Mouse (Mus musculus) forebrain, embryonic 16.5 days (tissue): Measurements from ENCODE around the gene Hist1h2ad. TPM values are rescaled to one million over a fixed set of nuclear protein-coding genes. Genes with fewer than 3 reads are reported as not detected.
A peak's percentile ranks its signal among the peaks of the same experiment; 100 is the strongest.
"Not testable (repeated sequence)": the region's sequence is repeated elsewhere in the genome, so short reads cannot be mapped to it uniquely, and the experiment has no call there.

Source experiments
- ATAC-seq: fragments of 200-750 bp; cut with Nextera tagmentation; 2 replicates; pipeline ENCODE4 v1.8.0; 2017; ENCODE audit warnings: mild to moderate bottlenecking, moderate library complexity
- H3K27ac ChIP-seq: fragments of 300-500 bp; sonication (generic); 2 replicates; pipeline ENCODE4 v1.5.1; 2014; ENCODE audit warnings: low read length, control low read depth
- H3K27me3 ChIP-seq: fragments of 300-500 bp; sonication (generic); replicated peaks from 2 replicates; pipeline ENCODE4 v1.6.1; 2014; ENCODE audit warnings: low read length; ENCODE audit not compliant: control insufficient read depth, insufficient read depth
- H3K36me3 ChIP-seq: fragments of 300-500 bp; sonication (generic); 2 replicates; pipeline ENCODE4 v1.6.1; 2014; ENCODE audit not compliant: control insufficient read depth, insufficient read depth
- H3K4me1 ChIP-seq: fragments of 300-500 bp; sonication (generic); replicated peaks from 2 replicates; pipeline ENCODE4 v1.6.1; 2014; ENCODE audit warnings: low read length; ENCODE audit not compliant: control insufficient read depth, insufficient read depth
- H3K4me2 ChIP-seq: fragments of 300-500 bp; sonication (generic); 2 replicates; pipeline ENCODE4 v1.6.1; 2014; ENCODE audit warnings: mild to moderate bottlenecking, low read length, control low read depth
- H3K4me3 ChIP-seq: fragments of 300-500 bp; sonication (generic); replicated peaks from 2 replicates; pipeline ENCODE4 v1.5.1; 2014; ENCODE audit warnings: mild to moderate bottlenecking, low read length, control low read depth
- H3K9ac ChIP-seq: fragments of 300-500 bp; sonication (generic); replicated peaks from 2 replicates; pipeline ENCODE4 v1.6.1; 2014; ENCODE audit warnings: low read depth, low read length, control low read depth
- H3K9me3 ChIP-seq: fragments of 300-500 bp; sonication (generic); 2 replicates; pipeline ENCODE4 v1.6.1; 2016; ENCODE audit warnings: low read length; ENCODE audit not compliant: control insufficient read depth
- WGBS: fragments of 180-500 bp; shearing (Covaris S2); extraction: QIAGEN DNeasy Blood & Tissue Kit; methylation state at CpG from one replicate; pipeline ENCODE4 v1.1.7; 2014; 5-methylcytosine and 5-hydroxymethylcytosine counted together
- polyA plus RNA-seq: library from polyadenylated mRNA; unstranded; fragments of >200 nt; fragmentation: Nextera tagmentation; extraction: Ambion mirVana; gene quantifications from 2 replicates; pipeline ENCODE4 v1.2.1, GENCODE M21; 2015

The Hist1h2ad gene
- polyA plus RNA-seq, 1 experiment from 2014 or later, result 1.2 TPM

DNA sequence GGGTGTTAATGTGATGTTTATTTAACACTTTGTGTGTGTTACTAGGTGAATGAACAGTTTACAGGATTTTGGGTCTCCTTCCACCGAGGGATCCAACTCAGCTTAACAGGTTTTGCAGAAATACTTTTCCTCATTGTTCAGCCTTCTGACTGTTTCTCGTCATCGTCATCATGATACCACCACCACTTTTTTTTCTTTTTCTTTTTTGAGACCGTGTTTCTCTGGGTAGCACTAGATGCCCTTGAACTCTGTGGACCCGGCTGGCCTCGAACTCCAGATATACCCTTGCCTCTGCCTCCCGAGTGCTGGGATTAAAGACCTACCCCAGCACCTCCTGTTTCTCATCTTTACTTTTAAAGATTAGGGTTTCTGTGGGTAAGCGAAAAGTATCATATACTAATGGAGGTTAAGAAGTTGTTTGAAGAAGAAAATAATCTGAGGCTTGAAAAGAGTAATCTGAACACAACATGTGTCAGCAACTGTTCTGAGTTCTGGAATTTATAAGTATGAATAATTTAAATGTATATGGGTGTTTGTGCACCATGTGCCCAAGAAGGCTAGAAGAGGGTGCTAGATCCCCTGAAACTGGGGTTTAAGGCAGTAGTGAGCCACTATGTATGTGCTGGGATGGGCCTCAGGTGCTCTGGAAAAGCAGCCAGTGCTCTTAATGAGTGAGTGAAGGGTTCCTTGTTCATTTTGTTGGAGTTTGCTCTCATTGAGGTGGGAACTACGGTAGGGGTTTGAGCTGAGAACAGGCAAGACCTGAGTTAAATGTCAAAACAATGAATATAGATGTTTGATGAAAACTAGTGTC, 41.7 kb upstream of the Hist1h2ad start:
- no peak for ATAC-seq
- H3K4me3 ChIP-seq, result peak overlapping the region; percentile 67
- peak overlapping the region; percentile 99 for H3K27ac ChIP-seq
- peak overlapping the region; percentile 78 for H3K4me2 ChIP-seq
- WGBS, result 13% methylated on average over 9 of the region's 9 CpGs
- H3K9ac ChIP-seq, result peak overlapping the region; percentile 36
- H3K4me1 ChIP-seq, result peaks cover 36% of the 10 kb centered on the region
- H3K27me3 ChIP-seq, result no peaks in the 10 kb centered on the region
- H3K9me3 ChIP-seq, result no peaks in the 10 kb centered on the region
- H3K36me3 ChIP-seq, result no peaks in the 10 kb centered on the region

DNA sequence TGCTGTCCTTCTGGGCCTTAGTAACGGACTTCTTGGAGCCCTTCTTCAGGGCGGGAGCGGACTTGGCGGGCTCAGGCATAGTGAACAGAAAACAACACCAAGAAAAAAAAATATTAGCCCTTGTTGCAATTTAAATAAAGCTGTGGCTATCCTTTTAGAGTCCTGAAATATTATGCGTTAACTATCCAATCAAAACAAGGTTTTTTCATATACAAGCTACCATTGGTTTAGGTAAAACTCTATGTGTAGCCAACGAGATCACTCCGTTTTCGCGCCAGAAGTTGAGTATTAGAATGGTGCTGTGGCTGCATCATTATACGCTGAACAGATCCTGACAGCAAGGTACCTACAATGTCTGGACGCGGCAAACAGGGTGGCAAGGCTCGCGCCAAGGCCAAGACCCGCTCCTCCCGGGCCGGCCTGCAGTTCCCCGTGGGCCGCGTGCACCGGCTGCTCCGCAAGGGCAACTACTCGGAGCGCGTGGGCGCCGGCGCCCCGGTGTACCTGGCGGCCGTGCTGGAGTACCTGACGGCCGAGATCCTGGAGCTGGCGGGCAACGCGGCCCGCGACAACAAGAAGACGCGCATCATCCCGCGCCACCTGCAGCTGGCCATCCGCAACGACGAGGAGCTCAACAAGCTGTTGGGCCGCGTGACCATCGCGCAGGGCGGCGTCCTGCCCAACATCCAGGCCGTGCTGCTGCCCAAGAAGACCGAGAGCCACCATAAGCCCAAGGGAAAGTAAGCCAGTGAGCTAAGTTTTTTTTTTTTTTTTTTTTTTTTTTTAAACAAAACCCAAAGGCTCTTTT, 40.4 kb upstream of the Hist1h2ad start, which contains the start of gene Hist1h2af:
Hist1h2af (plus strand) TSS at position 347 of the 808 bp plus-strand sequence.
- WGBS, result 0% methylated on average over 23 of the region's 53 CpGs
- not testable (repeated sequence) for H3K9me3 ChIP-seq, H3K36me3 ChIP-seq, H3K27me3 ChIP-seq
- peak within 1 kb of the TSS; percentile 35 for H3K9ac ChIP-seq
- H3K4me3 ChIP-seq, result peak within 1 kb of the TSS; percentile 55
- peak within 1 kb of the TSS; percentile 78 for H3K4me2 ChIP-seq
- ATAC-seq, result peak; percentile 30
- peak within 1 kb of the TSS; percentile 83 for H3K27ac ChIP-seq
- H3K4me1 ChIP-seq, result peaks cover 36% of the 10 kb centered on the region

DNA sequence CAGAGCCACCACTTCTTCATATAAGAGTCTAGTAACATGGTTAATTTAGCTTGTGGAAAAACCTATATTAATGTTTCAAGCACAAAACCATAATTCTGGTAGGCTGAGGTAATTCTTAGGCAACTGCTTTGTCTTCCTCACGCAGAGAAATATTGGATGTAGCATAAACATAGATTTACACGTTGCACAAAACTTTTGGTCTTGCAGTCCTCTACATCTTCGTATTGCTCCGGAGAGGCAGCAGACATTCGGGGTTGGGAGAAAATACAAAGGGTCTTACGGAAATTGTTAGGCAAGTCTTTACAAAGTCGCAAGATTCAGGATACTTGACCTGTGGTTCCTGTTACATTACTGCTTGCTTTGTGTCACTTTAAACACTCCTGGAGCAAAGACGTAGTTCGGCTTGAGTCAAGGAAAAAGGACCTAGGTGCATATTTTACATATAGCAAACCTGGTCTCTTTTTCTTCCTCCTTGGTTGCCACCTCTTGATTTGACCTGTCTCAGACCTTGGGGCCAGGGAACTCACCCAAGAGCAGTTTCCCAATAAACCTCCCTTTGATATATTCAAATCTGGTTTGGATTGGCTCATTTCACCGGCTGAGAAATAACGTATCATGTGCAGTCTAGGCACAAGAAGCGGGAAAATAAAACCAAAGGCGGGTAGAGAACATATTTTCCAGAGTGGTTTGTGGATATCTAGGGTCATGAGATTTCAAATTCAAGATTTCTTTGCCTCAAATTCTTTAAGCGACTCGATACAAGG, 39.6 kb upstream of the Hist1h2ad start:
- H3K9me3 ChIP-seq, result no peaks in the 10 kb centered on the region
- H3K27me3 ChIP-seq, result no peaks in the 10 kb centered on the region
- H3K9ac ChIP-seq, result peak overlapping the region; percentile 35
- no peak for ATAC-seq
- H3K27ac ChIP-seq, result peak overlapping the region; percentile 75
- peak overlapping the region; percentile 55 for H3K4me3 ChIP-seq
- H3K4me1 ChIP-seq, result peaks cover 36% of the 10 kb centered on the region
- under 1% methylated on average over 15 of the region's 15 CpGs for WGBS
- no peaks in the 10 kb centered on the region for H3K36me3 ChIP-seq
- H3K4me2 ChIP-seq, result peak overlapping the region; percentile 78

DNA sequence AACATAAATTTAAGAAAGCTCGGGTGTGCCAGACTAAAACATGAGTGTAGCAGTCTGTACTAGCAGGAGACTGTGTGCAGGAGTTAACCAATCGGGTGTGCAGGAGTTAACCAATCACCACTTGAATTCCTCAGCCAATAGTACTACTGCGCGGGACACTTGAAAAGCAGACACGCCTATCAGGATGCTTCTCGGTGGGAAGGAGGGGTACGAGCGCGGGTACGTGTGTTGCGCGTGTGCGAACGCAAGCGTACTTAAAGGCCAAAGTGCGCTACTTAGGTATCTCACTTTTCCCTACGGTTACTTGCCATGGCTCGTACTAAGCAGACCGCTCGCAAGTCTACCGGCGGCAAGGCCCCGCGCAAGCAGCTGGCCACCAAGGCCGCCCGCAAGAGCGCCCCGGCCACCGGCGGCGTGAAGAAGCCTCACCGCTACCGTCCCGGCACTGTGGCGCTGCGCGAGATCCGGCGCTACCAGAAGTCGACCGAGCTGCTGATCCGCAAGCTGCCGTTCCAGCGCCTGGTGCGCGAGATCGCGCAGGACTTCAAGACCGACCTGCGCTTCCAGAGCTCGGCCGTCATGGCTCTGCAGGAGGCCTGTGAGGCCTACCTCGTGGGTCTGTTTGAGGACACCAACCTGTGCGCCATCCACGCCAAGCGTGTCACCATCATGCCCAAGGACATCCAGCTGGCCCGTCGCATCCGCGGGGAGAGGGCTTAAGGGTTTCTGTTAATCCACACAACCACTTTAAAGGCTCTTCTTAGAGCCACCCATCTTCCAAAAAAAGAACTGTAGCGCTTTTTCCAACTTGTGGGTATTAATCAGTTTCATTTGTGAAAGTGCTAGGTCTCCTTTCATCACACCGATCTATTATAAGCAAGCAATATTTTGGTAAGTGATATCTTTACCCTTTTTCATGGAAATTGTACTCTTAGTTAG, 38.8 kb upstream of the Hist1h2ad start, which contains the start of gene Hist1h3g:
Hist1h3g (plus strand) TSS at position 286 of the 939 bp plus-strand sequence.
- Histone ChIP-seq H3K4me2 (peak within 1 kb of the TSS; percentile 78), H3K4me3 (peak within 1 kb of the TSS; percentile 55), H3K27ac (peak within 1 kb of the TSS; percentile 75), H3K4me1 (peaks cover 36% of the 10 kb centered on the region), H3K9ac (peak within 1 kb of the TSS; percentile 39)
- not testable (repeated sequence) for H3K27me3 ChIP-seq, H3K9me3 ChIP-seq, H3K36me3 ChIP-seq
- ATAC-seq, result peak; percentile 91
- under 1% methylated on average over 48 of the region's 62 CpGs for WGBS

DNA sequence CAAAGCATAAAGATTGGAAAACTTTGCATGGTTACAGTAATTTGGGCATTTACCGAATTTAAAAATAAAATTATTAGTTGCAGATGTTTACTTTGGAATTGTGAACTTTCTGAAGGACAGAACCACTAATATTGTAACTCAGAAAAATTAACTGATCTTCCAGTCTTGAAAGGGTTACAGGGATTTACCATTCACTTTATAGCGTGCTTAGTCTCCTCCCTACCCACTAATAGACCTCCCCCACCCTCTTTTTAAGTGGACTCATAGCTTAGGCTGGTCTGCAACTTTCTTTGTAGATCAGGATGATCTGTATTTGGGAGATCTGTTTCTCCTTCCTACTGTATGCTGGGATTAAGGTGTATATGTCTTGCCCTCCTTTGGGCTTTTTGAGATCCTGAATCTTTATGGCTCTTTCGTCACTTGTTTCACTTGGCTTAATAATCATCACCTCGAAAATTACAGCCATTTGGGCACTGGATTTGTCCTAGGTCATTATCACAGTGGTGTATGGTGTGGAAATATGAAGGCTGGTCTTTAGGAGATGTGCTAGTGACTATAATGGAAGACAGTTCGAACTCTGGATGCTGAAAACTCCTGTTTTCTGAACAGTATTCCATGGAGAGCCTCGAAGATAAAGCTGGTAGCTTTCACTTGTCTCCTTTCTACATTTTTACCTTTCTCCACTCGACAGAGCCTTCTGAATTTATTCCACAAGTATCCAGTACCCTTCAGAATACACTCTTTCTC, 37.9 kb upstream of the Hist1h2ad start:
- Histone ChIP-seq H3K27me3 (no peaks in the 10 kb centered on the region), H3K4me2 (peak overlapping the region; percentile 29), H3K36me3 (no peaks in the 10 kb centered on the region), H3K9me3 (no peaks in the 10 kb centered on the region), H3K27ac (no peak overlapping the region), H3K9ac (peak overlapping the region; percentile 39; the same call in 1 of the 2 replicates), H3K4me3 (peak overlapping the region; percentile 30), H3K4me1 (peaks cover 36% of the 10 kb centered on the region)
- WGBS, result 17% methylated on average over 7 of the region's 7 CpGs
- no peak for ATAC-seq

DNA sequence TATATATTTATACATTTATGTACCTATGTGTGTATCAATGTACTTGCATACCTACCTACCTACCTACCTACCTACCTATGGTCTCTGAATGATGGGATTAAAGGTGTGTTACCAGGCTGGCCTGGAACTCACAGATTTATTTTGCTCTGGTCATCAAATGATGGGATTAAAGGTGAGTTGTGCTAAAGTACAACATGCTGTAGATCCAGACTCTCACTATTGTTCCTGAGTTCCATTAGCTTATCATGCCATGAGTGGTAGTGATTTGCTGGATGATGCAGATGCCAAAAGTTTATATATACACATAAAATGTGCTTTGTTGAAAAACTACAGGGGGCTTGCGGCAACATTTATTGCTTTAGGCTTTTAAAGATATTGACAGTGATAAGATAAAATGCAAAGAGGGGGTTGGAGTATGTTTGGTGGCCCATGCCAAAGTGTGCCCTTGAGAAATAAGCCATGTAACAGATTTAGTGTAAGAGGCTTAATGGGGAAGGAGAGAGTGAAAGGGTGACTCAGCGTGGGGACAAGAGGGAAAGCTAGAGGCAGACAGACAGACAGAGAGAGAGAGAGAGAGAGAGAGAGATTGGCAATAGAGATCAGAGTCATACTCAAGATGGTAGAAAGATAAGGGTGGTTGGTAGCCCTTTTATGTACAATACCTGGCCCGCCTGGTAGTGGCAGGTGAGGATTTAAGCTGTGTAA, 37.0 kb upstream of the Hist1h2ad start:
- Histone ChIP-seq H3K27ac (no peak overlapping the region), H3K4me2 (peak overlapping the region; percentile 38), H3K4me3 (peak overlapping the region; percentile 11; the same call in 1 of the 2 replicates), H3K9ac (no peak overlapping the region), H3K36me3 (no peaks in the 10 kb centered on the region), H3K27me3 (no peaks in the 10 kb centered on the region), H3K9me3 (no peaks in the 10 kb centered on the region), H3K4me1 (peaks cover 34% of the 10 kb centered on the region)
- WGBS, result 81% methylated on average over 3 of the region's 3 CpGs
- no peak for ATAC-seq

DNA sequence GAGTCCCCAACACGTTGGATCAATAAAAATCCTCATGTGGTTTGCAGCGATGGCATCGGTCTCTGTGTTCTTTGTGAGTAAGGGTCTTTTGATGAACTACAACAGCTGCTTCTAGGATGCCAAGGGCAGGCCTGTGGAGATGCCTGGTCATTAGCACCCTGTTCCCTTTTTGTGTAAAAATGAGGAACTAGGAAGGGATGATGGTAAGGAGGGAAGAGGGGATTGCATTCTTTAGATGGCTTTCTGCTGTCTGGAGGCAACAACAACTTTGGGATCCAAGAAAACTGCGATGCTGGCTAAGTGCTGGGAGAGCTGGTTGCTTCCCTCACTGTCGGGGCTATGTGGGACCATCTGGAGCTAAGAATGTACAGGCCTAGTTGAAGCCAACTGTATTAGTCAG, 35.9 kb upstream of the Hist1h2ad start:
- ATAC-seq, result no peak
- no peak overlapping the region for H3K4me2 ChIP-seq
- WGBS, result 87% methylated on average over 5 of the region's 5 CpGs

More for the DNA sequence above, 35.9 kb upstream of the Hist1h2ad start:
- Histone ChIP-seq H3K4me3 (no peak overlapping the region), H3K27me3 (no peaks in the 10 kb centered on the region), H3K9ac (no peak overlapping the region), H3K27ac (no peak overlapping the region), H3K4me1 (peaks cover 24% of the 10 kb centered on the region), H3K36me3 (no peaks in the 10 kb centered on the region), H3K9me3 (no peaks in the 10 kb centered on the region)
